Mouse (Mus musculus) stomach, postnatal 0 days (tissue): ENCODE results near the gene Prkci.

Experiments used
- CTCF ChIP-seq: IDR thresholded peaks from 2 replicates; pipeline ENCODE4 v1.5.1; 2016; ENCODE audit warnings: antibody characterized with exemption, low read depth, mild to moderate bottlenecking, moderate library complexity
- EP300 ChIP-seq: optimal IDR thresholded peaks from 2 replicates; pipeline ENCODE3; 2016; ENCODE audit warnings: antibody characterized with exemption

- TF ChIP-seq EP300 (no peak), CTCF (peak; percentile 46)
These were observed 13.7 kb upstream of the Prkci start for GRCm38 (mm10) chr3:30981616-30982380.
